Mouse (Mus musculus): ENCODE results near the gene Med11. TPM values are rescaled to one million over a fixed set of nuclear protein-coding genes. Genes with fewer than 3 reads are reported as not detected.
A peak's percentile ranks its signal among the peaks of the same experiment; 100 is the strongest.

The Med11 gene
- polyA plus RNA-seq, 1 experiment from 2014 or later = 40.6 TPM

- Histone ChIP-seq H3K27ac (peak overlapping the region; percentile 76), H3K9me3 (no peaks in the 10 kb centered on the region), H3K4me1 (peaks cover 7% of the 10 kb centered on the region), H3K9ac (peak overlapping the region; percentile 66), H3K27me3 (replicated peaks) (no peaks in the 10 kb centered on the region), H3K4me3 (replicated peaks) (peak overlapping the region; percentile 65), H3K4me2 (peak overlapping the region; percentile 72), H3K36me3 (peaks cover 5% of the 10 kb centered on the region; the same call in 1 of the 2 replicates)
- 0 out of 2 replicates have a peak, but pooled peaks have one; percentile 0 for ATAC-seq (ENCODE audit: insufficient read depth, low FRiP score, low read depth)
- WGBS = 10% methylated on average over 15 of the region's 15 CpGs
These were observed 18.7 kb upstream of the Med11 start for GRCm38 (mm10) chr11:70432895-70433568.

- H3K4me1 ChIP-seq = peaks cover 7% of the 10 kb centered on the region
- WGBS = 71% methylated on average over 1 of the region's 1 CpGs
- H3K4me2 ChIP-seq = peak overlapping the region; percentile 72
- no peak overlapping the region for H3K27ac ChIP-seq
- no peak overlapping the region for H3K9ac ChIP-seq
- no peaks in the 10 kb centered on the region for H3K27me3 ChIP-seq (replicated peaks)
- H3K9me3 ChIP-seq = no peaks in the 10 kb centered on the region
- ATAC-seq (ENCODE audit: insufficient read depth, low FRiP score, low read depth) = no peak
- H3K36me3 ChIP-seq = peaks cover 9% of the 10 kb centered on the region; the same call in 1 of the 2 replicates
- peak overlapping the region; percentile 65 for H3K4me3 ChIP-seq (replicated peaks)
These were observed 18.2 kb upstream of the Med11 start for GRCm38 (mm10) chr11:70433569-70433943.

- Histone ChIP-seq H3K4me1 (peaks cover 7% of the 10 kb centered on the region), H3K9me3 (no peaks in the 10 kb centered on the region), H3K36me3 (peaks cover 9% of the 10 kb centered on the region; the same call in 1 of the 2 replicates), H3K9ac (no peak overlapping the region), H3K27me3 (replicated peaks) (no peaks in the 10 kb centered on the region), H3K4me3 (replicated peaks) (peak overlapping the region; percentile 65; the same call in 1 of the 2 replicates), H3K27ac (no peak overlapping the region), H3K4me2 (peak overlapping the region; percentile 72; the same call in 1 of the 2 replicates)
- 91% methylated on average over 3 of the region's 3 CpGs for WGBS
- no peak for ATAC-seq (ENCODE audit: insufficient read depth, low FRiP score, low read depth)
These were observed 17.8 kb upstream of the Med11 start for GRCm38 (mm10) chr11:70433951-70434350.

- Histone ChIP-seq H3K4me2 (no peak overlapping the region), H3K27ac (no peak overlapping the region), H3K9ac (no peak overlapping the region), H3K27me3 (replicated peaks) (no peaks in the 10 kb centered on the region), H3K9me3 (no peaks in the 10 kb centered on the region), H3K4me1 (peaks cover 7% of the 10 kb centered on the region), H3K36me3 (peaks cover 18% of the 10 kb centered on the region), H3K4me3 (replicated peaks) (no peak overlapping the region)
- no peak for ATAC-seq (ENCODE audit: insufficient read depth, low FRiP score, low read depth)
- WGBS = 63% methylated on average over 5 of the region's 5 CpGs
These were observed 16.2 kb upstream of the Med11 start for GRCm38 (mm10) chr11:70435476-70435875.

- peaks cover 18% of the 10 kb centered on the region for H3K36me3 ChIP-seq
- no peaks in the 10 kb centered on the region for H3K9me3 ChIP-seq
- ATAC-seq (ENCODE audit: insufficient read depth, low FRiP score, low read depth) = no peak
- H3K27me3 ChIP-seq (replicated peaks) = no peaks in the 10 kb centered on the region
- no peak overlapping the region for H3K27ac ChIP-seq
- H3K4me1 ChIP-seq = peaks cover 7% of the 10 kb centered on the region
- no peak overlapping the region for H3K4me3 ChIP-seq (replicated peaks)
- no peak overlapping the region for H3K4me2 ChIP-seq
- H3K9ac ChIP-seq = no peak overlapping the region
- 77% methylated on average over 6 of the region's 6 CpGs for WGBS
These were observed 14.3 kb upstream of the Med11 start for GRCm38 (mm10) chr11:70437426-70437825.

DNA sequence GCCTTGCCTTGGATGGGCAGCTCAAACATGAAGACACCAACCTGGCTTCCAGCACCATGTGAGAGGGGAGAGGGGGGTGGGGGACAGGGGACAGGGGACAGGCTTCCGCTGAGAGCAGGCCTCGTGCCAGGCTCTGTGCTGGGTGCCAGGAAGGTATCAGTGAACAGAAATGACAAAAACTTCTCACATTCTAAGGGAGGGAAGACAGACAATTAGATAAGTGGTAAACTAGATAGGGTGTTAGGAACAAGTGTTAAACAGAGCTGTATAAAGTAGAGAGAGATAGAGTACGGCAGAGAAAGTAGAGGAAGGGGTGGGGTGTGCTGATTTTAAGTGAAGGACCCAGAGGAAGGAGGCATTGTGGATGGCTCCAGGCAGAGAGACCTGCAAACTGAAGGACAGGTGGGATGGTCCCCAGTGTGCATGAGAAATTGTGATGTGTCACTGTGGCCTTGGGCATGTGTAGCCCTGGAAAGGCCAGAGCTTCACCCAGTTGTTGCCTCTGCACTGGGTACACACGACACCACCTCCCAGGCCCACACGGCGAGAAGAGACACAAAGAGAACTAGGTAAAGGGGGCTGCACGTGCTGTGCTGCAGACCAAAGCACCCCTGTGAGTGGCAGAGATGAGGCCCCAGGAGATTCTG, 12.9 kb upstream of the Med11 start:
- Histone ChIP-seq H3K4me2 (no peak overlapping the region), H3K4me1 (no peaks in the 10 kb centered on the region), H3K4me3 (replicated peaks) (no peak overlapping the region), H3K36me3 (peaks cover 18% of the 10 kb centered on the region), H3K27ac (no peak overlapping the region), H3K9me3 (no peaks in the 10 kb centered on the region), H3K9ac (no peak overlapping the region), H3K27me3 (replicated peaks) (no peaks in the 10 kb centered on the region)
- ATAC-seq (ENCODE audit: insufficient read depth, low FRiP score, low read depth) = no peak
- 86% methylated on average over 7 of the region's 7 CpGs for WGBS

GRCm38 (mm10) chr11:70440637-70441036, 11.1 kb upstream of the Med11 start:
- no peaks in the 10 kb centered on the region for H3K9me3 ChIP-seq
- H3K27me3 ChIP-seq (replicated peaks) = no peaks in the 10 kb centered on the region
- H3K4me3 ChIP-seq (replicated peaks) = no peak overlapping the region
- 65% methylated on average over 4 of the region's 4 CpGs for WGBS
- H3K36me3 ChIP-seq = peaks cover 18% of the 10 kb centered on the region
- no peaks in the 10 kb centered on the region for H3K4me1 ChIP-seq
- no peak for ATAC-seq (ENCODE audit: insufficient read depth, low FRiP score, low read depth)
- no peak overlapping the region for H3K4me2 ChIP-seq
- no peak overlapping the region for H3K9ac ChIP-seq
- no peak overlapping the region for H3K27ac ChIP-seq

GRCm38 (mm10) chr11:70441882-70442281, 9.8 kb upstream of the Med11 start:
- ATAC-seq (ENCODE audit: insufficient read depth, low FRiP score, low read depth) = no peak
- Histone ChIP-seq H3K27me3 (replicated peaks) (no peaks in the 10 kb centered on the region), H3K4me3 (replicated peaks) (no peak overlapping the region), H3K4me1 (no peaks in the 10 kb centered on the region), H3K9ac (no peak overlapping the region), H3K9me3 (no peaks in the 10 kb centered on the region), H3K27ac (no peak overlapping the region), H3K4me2 (no peak overlapping the region), H3K36me3 (peaks cover 18% of the 10 kb centered on the region)
- 90% methylated on average over 7 of the region's 7 CpGs for WGBS

DNA sequence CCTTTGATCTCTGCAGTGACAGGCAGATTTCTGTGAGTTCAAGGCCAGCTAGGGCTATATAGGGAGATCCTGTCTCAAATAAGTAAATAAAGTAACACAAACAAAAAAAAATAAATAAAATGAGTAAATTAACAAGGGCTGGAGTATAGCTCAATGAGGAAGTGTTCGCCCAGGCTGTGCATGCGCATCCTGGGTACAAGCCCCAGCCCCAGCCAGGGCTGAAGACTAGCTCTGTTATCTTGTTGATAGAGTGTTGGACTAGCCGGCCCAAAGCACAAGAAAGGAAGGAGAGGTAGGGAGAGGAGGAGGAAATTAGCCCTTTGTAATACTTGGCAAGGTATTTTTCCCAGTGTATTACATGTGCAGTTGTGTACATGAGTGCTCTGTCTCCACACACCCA, 7.8 kb upstream of the Med11 start:
- Histone ChIP-seq H3K36me3 (peaks cover 9% of the 10 kb centered on the region), H3K4me2 (no peak overlapping the region), H3K27me3 (replicated peaks) (no peaks in the 10 kb centered on the region), H3K27ac (no peak overlapping the region), H3K9me3 (no peaks in the 10 kb centered on the region), H3K4me3 (replicated peaks) (no peak overlapping the region), H3K9ac (no peak overlapping the region), H3K4me1 (no peaks in the 10 kb centered on the region)
- ATAC-seq (ENCODE audit: insufficient read depth, low FRiP score, low read depth) = no peak
- 70% methylated on average over 3 of the region's 3 CpGs for WGBS

DNA sequence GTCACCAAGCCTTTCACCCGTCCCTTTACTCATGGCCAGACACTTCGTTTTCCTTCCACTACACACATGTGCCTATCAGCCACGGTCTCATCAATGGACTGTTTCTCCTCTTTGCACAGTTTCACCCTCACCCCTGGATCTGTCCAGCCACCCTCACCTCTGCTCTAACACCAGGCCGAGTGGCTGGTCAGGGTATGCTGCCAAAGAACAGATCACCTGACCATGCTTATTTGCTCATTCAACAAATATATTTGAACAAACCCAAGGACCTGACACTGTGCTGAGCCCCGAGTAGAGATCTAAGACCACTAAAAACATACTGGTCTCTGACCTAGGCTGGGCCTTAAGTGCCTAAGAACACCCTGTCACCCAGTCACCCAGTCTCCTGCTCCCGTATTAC, 7.1 kb upstream of the Med11 start:
- ATAC-seq (ENCODE audit: insufficient read depth, low FRiP score, low read depth) = peak; percentile 67; the same call in 1 of the 2 replicates
- WGBS = 61% methylated on average over 6 of the region's 6 CpGs

DNA sequence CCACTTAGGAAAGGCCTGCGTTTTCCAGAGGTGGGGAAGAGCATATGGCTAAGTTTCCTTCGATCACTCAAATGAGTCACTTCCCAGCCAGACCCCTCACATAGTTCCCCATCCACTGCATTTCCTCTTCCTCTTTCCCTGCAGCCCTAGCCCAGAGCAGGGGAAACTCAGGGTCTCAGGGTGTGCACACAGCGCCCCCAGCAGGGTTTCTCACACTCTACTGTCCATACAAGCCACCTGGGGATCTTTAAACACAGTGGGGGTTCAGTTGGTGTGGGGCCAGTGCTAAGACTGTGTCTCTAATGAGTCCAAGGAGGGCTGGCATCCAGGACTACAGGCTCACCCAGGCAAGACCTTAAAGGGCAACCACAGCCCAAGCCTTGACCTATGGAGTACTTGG, 5.0 kb upstream of the Med11 start:
- no peak overlapping the region for H3K4me3 ChIP-seq (replicated peaks)
- no peak for ATAC-seq (ENCODE audit: insufficient read depth, low FRiP score, low read depth)
- no peaks in the 10 kb centered on the region for H3K27me3 ChIP-seq (replicated peaks)
- no peaks in the 10 kb centered on the region for H3K4me1 ChIP-seq
- no peak overlapping the region for H3K27ac ChIP-seq
- H3K36me3 ChIP-seq = no peaks in the 10 kb centered on the region
- no peak overlapping the region for H3K4me2 ChIP-seq
- H3K9ac ChIP-seq = no peak overlapping the region
- 48% methylated on average over 3 of the region's 3 CpGs for WGBS
- no peaks in the 10 kb centered on the region for H3K9me3 ChIP-seq

More for the DNA sequence above, 7.1 kb upstream of the Med11 start:
- Histone ChIP-seq H3K4me3 (replicated peaks) (no peak overlapping the region), H3K9me3 (no peaks in the 10 kb centered on the region), H3K36me3 (peaks cover 5% of the 10 kb centered on the region; the same call in 1 of the 2 replicates), H3K27me3 (replicated peaks) (no peaks in the 10 kb centered on the region), H3K4me1 (no peaks in the 10 kb centered on the region), H3K4me2 (no peak overlapping the region), H3K9ac (no peak overlapping the region), H3K27ac (0 out of 2 replicates have a peak overlapping the region, but pooled peaks have one; percentile 17)

- no peak overlapping the region for H3K4me2 ChIP-seq
- no peaks in the 10 kb centered on the region for H3K4me1 ChIP-seq
- ATAC-seq (ENCODE audit: insufficient read depth, low FRiP score, low read depth) = no peak
- no peak overlapping the region for H3K9ac ChIP-seq
- no peaks in the 10 kb centered on the region for H3K27me3 ChIP-seq (replicated peaks)
- H3K27ac ChIP-seq = no peak overlapping the region
- no peaks in the 10 kb centered on the region for H3K36me3 ChIP-seq
- no peak overlapping the region for H3K4me3 ChIP-seq (replicated peaks)
- 77% methylated on average over 1 of the region's 1 CpGs for WGBS
- no peaks in the 10 kb centered on the region for H3K9me3 ChIP-seq
These were observed 4.3 kb upstream of the Med11 start for GRCm38 (mm10) chr11:70447373-70447772.

Data from stomach, embryonic 15.5 days (tissue).